Mouse (Mus musculus): ENCODE results near the gene Pax5. TPM values are rescaled to one million over a fixed set of nuclear protein-coding genes. Genes with fewer than 3 reads are reported as not detected.

The Pax5 gene
- polyA plus RNA-seq, 1 experiment from 2014 or later = 0.18 TPM

DNA sequence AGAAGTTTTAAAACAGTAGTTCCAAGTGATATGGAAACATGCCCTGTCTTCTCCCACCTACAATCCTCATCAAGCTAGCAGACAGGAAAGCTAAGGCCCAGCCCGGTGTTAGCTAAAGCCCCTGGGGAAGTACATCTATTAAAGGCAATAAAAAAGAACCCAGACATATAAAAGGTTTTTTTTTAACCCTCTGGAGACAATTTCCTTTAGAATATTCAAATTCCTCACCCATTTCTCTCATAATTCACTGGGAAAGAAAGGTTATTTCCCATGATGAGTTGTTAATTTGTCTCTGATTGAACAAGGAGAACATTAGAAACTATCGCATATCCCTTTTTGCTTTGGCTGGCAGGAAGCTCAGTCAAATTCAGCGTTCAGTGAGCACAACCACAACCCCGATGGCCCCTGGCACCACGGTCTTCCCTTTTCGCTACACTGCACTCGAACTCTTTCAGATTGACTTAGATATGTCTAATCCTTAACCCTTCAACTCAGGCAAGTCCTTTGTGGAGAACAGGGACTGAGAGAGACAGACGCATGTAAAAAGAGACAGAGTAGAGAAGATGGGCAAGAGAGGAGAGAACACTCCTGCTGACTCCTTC lies 96.1 kb downstream of the Pax5 start:
- H3K4me3 ChIP-seq = no peak overlapping the region
- no peak overlapping the region for H3K4me2 ChIP-seq
- H3K27me3 ChIP-seq = no peaks in the 10 kb centered on the region; the same call in 1 of the 2 replicates
- H3K27ac ChIP-seq = no peak overlapping the region
- ATAC-seq (ENCODE audit: insufficient number of reproducible peaks, low FRiP score, low TSS enrichment, low read depth) = no peak
- H3K4me1 ChIP-seq = no peaks in the 10 kb centered on the region
- no peaks in the 10 kb centered on the region for H3K9me3 ChIP-seq
- H3K36me3 ChIP-seq = no peaks in the 10 kb centered on the region
- 79% methylated on average over 8 of the region's 8 CpGs for WGBS
- H3K9ac ChIP-seq = no peak overlapping the region

DNA sequence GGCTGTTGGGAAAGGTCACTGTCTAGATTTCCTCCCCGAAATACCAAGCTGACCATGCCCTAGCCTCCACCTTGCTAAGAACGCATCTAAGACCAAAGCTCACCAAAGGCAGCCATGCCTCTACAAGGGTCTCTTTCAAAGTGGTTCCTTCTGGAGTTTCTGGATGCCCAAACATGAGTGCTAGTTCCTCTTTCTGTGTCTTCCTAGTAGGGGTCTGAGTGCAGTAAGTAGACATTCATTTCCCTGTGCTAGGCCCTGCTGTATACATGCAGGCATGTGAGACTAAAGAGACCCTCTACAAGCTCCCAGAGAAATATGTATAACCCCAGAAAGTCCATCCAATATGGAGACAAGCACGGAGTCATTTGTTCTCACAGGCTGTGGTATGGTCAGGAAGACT lies 97.9 kb downstream of the Pax5 start:
- whole genome bisulfite sequencing = 83% methylated on average over 3 of the region's 3 CpGs
- H3K27me3 ChIP-seq = no peaks in the 10 kb centered on the region; the same call in 1 of the 2 replicates
- no peak overlapping the region for H3K4me3 ChIP-seq
- no peak overlapping the region for H3K9ac ChIP-seq
- H3K9me3 ChIP-seq = no peaks in the 10 kb centered on the region
- no peaks in the 10 kb centered on the region for H3K36me3 ChIP-seq
- no peaks in the 10 kb centered on the region for H3K4me1 ChIP-seq
- H3K4me2 ChIP-seq = no peak overlapping the region
- no peak overlapping the region for H3K27ac ChIP-seq
- no peak for ATAC-seq (ENCODE audit: insufficient number of reproducible peaks, low FRiP score, low TSS enrichment, low read depth)

DNA sequence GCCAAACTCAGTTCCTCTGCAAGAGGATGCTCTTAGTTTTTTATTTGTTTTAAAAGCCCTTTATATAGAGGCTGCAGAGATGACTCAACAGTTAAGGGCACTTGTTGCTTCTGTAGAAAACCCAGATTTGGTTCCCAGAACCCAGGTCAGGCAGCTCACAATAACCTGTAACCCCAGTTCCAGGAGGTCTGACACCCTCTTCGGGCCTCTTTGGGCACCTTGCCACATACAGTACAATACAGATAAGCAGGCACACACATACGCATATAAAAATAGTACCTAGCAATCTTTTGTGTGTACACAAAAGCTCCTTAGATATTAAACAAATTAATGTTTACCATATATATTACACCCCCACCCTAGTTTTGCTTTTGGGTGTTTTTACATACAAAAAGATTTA lies 104.8 kb downstream of the Pax5 start:
- H3K9ac ChIP-seq = no peak overlapping the region
- H3K4me2 ChIP-seq = no peak overlapping the region
- no peak overlapping the region for H3K27ac ChIP-seq
- no peak for ATAC-seq (ENCODE audit: insufficient number of reproducible peaks, low FRiP score, low TSS enrichment, low read depth)
- no peaks in the 10 kb centered on the region for H3K36me3 ChIP-seq
- peaks cover 15% of the 10 kb centered on the region for H3K4me1 ChIP-seq
- no peak overlapping the region for H3K4me3 ChIP-seq
- no peaks in the 10 kb centered on the region for H3K9me3 ChIP-seq
- no peaks in the 10 kb centered on the region for H3K27me3 ChIP-seq
- 75% methylated on average over 2 of the region's 2 CpGs for WGBS

DNA sequence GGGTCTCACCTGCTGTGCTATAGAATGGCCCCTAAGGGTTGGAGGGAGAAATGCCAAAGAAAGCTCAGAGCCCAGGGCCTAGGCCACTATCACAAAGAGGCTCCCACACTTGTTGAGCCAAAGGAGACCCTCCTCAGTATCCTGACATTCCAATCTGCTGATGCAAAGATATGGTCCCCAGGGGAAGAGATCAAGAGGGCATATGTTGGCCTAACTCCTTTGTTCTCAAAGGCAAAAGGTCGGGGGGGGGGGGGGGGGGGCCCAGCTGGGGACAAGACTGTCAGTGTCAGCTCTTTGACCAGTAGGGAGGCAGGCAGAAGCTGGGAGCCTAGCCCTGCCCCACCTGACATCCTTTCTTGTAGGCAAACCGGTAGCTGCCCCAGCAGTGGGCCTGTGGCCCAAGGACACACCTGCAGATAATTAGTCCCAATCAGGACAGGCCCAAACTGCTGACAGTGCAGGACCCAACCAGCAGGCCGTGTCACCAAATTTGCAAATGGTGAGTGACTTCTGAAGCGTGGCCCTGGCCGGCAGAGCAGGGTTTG lies 108.0 kb downstream of the Pax5 start:
- H3K27ac ChIP-seq = no peak overlapping the region

DNA sequence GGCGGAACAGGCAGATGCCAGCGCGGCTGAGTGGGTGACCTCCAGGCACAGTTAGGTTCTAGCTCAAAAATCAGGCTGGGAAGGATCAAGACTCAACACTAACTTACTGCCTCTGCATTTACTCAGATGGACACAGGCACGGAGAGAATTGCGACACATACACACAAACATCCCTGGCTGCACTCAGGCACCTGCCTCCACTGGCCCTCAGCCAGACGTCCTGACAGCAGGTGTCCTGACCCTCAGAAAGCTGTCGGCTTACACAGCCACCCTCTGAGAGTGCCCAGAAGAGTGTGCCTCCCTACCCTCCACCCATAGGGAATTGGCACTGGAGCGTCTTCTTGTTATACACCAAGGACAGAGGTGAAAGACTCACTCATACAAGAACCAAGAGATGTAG lies 108.9 kb downstream of the Pax5 start:
- 57% methylated on average over 8 of the region's 8 CpGs for WGBS
- Histone ChIP-seq H3K9ac (no peak overlapping the region), H3K4me3 (no peak overlapping the region), H3K9me3 (no peaks in the 10 kb centered on the region), H3K27me3 (no peaks in the 10 kb centered on the region), H3K4me1 (peaks cover 15% of the 10 kb centered on the region), H3K4me2 (no peak overlapping the region), H3K27ac (no peak overlapping the region), H3K36me3 (no peaks in the 10 kb centered on the region)
- no peak for ATAC-seq (ENCODE audit: insufficient number of reproducible peaks, low FRiP score, low TSS enrichment, low read depth)

More for the DNA sequence above, 108.0 kb downstream of the Pax5 start:
- 4% methylated on average over 5 of the region's 5 CpGs for WGBS
- no peak for ATAC-seq (ENCODE audit: insufficient number of reproducible peaks, low FRiP score, low TSS enrichment, low read depth)
- no peak overlapping the region for H3K4me3 ChIP-seq
- peaks cover 15% of the 10 kb centered on the region for H3K4me1 ChIP-seq
- H3K27me3 ChIP-seq = no peaks in the 10 kb centered on the region
- no peaks in the 10 kb centered on the region for H3K9me3 ChIP-seq
- no peaks in the 10 kb centered on the region for H3K36me3 ChIP-seq
- H3K9ac ChIP-seq = no peak overlapping the region
- no peak overlapping the region for H3K4me2 ChIP-seq

DNA sequence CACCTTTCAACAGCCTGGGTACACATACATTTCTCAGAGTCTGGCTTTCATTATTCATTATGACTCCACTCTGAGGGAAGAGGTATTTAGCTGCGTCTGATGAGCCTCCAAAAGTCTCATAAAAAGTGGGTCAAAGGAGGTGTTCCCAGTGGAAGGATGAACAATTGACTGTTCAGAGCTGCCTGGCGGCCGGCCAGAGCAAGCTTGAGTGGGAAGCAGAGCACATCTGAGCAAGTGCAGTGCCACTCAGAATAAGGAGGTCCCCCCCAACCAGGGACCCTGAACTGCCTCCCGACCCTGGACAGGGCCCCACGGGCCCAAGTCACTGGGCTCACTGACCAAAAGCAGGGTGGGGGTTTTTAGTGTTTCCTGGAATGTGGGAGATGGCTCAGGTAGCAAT lies 109.4 kb downstream of the Pax5 start:
- Histone ChIP-seq H3K9ac (no peak overlapping the region), H3K4me1 (peaks cover 15% of the 10 kb centered on the region), H3K27me3 (no peaks in the 10 kb centered on the region), H3K4me2 (no peak overlapping the region), H3K4me3 (no peak overlapping the region), H3K36me3 (no peaks in the 10 kb centered on the region), H3K27ac (no peak overlapping the region), H3K9me3 (no peaks in the 10 kb centered on the region)
- 0 out of 2 replicates have a peak, but pooled peaks have one; percentile 19 for ATAC-seq (ENCODE audit: insufficient number of reproducible peaks, low FRiP score, low TSS enrichment, low read depth)
- 17% methylated on average over 5 of the region's 5 CpGs for WGBS

DNA sequence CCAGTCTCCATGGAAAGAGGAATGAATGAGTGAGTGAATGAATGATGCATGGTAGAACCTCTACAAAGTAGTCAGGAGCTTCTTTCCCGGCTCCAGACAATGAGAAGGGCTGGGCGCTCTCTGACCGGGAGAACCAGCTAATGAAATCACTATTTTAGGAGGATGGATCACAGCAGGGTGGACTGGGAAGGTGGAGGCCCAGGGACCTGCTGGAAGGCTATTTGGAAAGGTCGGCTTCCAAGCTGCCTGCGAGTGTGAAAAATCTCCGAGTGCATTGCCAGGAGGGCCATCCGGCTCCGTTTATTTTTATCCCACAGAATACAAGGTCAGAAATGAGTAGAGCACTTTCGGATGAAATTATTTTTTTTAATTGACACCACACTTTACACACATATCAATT lies 112.3 kb downstream of the Pax5 start:
- no peaks in the 10 kb centered on the region for H3K27me3 ChIP-seq
- H3K4me2 ChIP-seq = no peak overlapping the region
- no peaks in the 10 kb centered on the region for H3K9me3 ChIP-seq
- H3K4me1 ChIP-seq = peaks cover 15% of the 10 kb centered on the region
- no peak overlapping the region for H3K4me3 ChIP-seq
- H3K27ac ChIP-seq = no peak overlapping the region
- WGBS = 66% methylated on average over 9 of the region's 9 CpGs
- no peak overlapping the region for H3K9ac ChIP-seq
- no peak for ATAC-seq (ENCODE audit: insufficient number of reproducible peaks, low FRiP score, low TSS enrichment, low read depth)
- no peaks in the 10 kb centered on the region for H3K36me3 ChIP-seq

DNA sequence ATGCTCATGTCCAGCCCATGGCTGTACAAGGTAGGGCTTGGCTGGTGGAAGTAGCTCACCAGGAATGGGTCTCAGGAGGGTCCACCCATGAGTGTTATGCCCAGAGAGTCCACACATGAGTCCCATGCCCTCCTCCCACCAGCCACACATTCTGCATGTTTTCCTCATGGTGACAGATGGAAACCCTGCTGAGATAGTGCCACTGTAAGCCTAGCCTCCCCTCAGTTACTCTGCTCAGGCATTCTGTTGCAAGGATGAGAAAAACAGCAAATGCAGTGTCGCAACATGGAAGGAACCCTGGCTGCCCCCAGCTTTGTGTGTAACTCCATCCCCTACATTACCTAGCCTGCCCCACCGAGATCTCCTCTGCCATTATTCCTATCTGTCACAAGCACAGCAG lies 117.2 kb downstream of the Pax5 start:
- Histone ChIP-seq H3K27me3 (no peaks in the 10 kb centered on the region), H3K9me3 (no peaks in the 10 kb centered on the region), H3K4me2 (no peak overlapping the region), H3K36me3 (no peaks in the 10 kb centered on the region), H3K4me1 (no peaks in the 10 kb centered on the region), H3K9ac (no peak overlapping the region), H3K27ac (no peak overlapping the region), H3K4me3 (no peak overlapping the region)
- ATAC-seq (ENCODE audit: insufficient number of reproducible peaks, low FRiP score, low TSS enrichment, low read depth) = no peak
- WGBS = 89% methylated on average over 2 of the region's 2 CpGs

DNA sequence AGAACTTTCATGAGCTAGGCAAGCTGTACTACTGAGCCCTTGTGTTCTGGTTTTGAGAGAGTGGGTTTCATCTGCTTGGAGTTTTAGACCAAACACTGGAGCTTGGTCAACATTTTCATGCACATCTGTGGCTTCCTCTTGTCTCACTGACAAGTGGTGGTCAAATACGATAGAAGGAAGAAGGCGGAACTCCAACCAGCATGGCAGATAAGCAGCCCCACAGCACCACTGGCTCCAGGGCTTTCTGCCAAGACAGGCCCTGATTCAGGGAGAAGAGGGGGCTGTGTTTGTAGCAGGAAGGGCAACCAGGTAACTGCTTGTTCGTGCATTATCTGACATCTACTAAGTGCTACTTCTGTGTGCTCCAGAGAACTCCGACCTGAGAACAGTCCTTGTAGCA lies 127.6 kb downstream of the Pax5 start:
- Histone ChIP-seq H3K27me3 (peaks cover 3% of the 10 kb centered on the region; the same call in 1 of the 2 replicates), H3K9me3 (no peaks in the 10 kb centered on the region), H3K4me2 (no peak overlapping the region), H3K36me3 (no peaks in the 10 kb centered on the region), H3K27ac (no peak overlapping the region), H3K4me1 (no peaks in the 10 kb centered on the region), H3K9ac (no peak overlapping the region), H3K4me3 (no peak overlapping the region)
- no peak for ATAC-seq (ENCODE audit: insufficient number of reproducible peaks, low FRiP score, low TSS enrichment, low read depth)
- 78% methylated on average over 4 of the region's 4 CpGs for whole genome bisulfite sequencing

DNA sequence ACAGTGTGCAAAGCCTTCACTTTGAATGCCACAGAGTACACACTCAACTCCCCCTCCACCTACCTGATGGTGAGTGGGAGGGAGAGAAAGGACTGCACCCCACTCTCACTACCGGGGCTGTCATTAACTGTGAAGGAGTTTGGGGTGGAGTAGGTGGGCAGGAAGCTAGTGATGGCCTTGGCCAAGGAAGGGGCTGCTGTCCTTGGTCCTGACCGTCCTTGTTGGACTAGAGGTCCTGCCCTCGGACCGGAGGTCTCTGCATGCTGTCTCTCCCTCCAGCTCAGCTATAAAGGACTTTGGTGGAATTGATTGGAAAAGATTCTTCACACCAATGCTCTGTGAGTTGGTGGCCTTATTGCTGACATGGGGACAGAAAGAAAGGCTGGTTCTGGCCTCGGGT lies 131.7 kb downstream of the Pax5 start:
- no peak overlapping the region for H3K27ac ChIP-seq
- H3K4me3 ChIP-seq = no peak overlapping the region
- H3K36me3 ChIP-seq = no peaks in the 10 kb centered on the region
- H3K27me3 ChIP-seq = peaks cover 6% of the 10 kb centered on the region; the same call in 1 of the 2 replicates
- H3K9me3 ChIP-seq = no peaks in the 10 kb centered on the region
- H3K4me1 ChIP-seq = no peaks in the 10 kb centered on the region
- ATAC-seq (ENCODE audit: insufficient number of reproducible peaks, low FRiP score, low TSS enrichment, low read depth) = no peak
- H3K9ac ChIP-seq = no peak overlapping the region
- no peak overlapping the region for H3K4me2 ChIP-seq
- 35% methylated on average over 5 of the region's 5 CpGs for WGBS

DNA sequence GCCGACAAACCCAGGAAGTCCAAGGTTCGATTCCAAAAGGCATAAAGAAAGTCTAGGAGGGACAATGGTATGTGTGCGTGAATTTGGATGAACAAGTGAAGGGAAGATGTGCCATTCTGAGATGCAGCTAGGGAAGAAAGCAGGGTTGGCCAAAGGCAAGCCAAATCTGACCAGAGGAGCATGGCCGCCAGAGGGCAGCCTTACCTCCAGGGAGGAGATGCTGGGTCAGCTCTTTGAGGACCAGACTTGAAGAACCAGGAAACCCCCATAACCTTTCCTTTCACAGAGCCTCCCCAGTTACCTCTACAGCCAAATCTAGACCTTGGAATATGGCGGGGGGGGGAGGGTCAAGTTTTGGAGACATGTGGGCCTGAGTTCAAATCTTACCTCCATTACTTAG lies 133.0 kb downstream of the Pax5 start:
- Histone ChIP-seq H3K9ac (no peak overlapping the region), H3K9me3 (no peaks in the 10 kb centered on the region), H3K27ac (no peak overlapping the region), H3K27me3 (peaks cover 6% of the 10 kb centered on the region; the same call in 1 of the 2 replicates), H3K36me3 (no peaks in the 10 kb centered on the region), H3K4me2 (no peak overlapping the region), H3K4me1 (no peaks in the 10 kb centered on the region), H3K4me3 (no peak overlapping the region)
- no peak for ATAC-seq (ENCODE audit: insufficient number of reproducible peaks, low FRiP score, low TSS enrichment, low read depth)
- WGBS = 47% methylated on average over 5 of the region's 5 CpGs

DNA sequence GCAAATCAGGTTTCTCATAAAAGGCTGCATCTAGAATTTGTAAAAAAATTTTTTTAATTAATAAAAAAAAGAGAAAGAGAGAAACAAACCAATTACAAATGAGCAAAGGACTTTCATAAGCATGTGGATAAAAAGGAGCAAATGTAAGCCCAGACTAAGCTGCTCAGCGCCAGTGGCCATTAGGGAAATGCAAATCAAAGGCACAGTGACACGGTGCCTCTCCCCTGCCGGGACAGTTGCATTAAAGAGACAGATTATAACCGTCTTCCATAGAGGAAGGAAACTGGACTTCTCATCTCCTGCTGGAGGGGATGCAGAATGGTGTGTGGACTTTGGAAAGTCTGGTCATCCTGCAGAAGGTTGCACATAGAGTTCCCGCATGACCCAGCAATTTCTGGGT lies 133.5 kb downstream of the Pax5 start:
- no peak for ATAC-seq (ENCODE audit: insufficient number of reproducible peaks, low FRiP score, low TSS enrichment, low read depth)
- Histone ChIP-seq H3K27ac (no peak overlapping the region), H3K4me1 (no peaks in the 10 kb centered on the region; the same call in 1 of the 2 replicates), H3K4me2 (no peak overlapping the region), H3K36me3 (no peaks in the 10 kb centered on the region), H3K4me3 (no peak overlapping the region), H3K9ac (no peak overlapping the region), H3K9me3 (no peaks in the 10 kb centered on the region), H3K27me3 (peaks cover 6% of the 10 kb centered on the region; the same call in 1 of the 2 replicates)
- 39% methylated on average over 5 of the region's 5 CpGs for WGBS
